Mouse (Mus musculus): ENCODE data around the gene Tfdp1.

GRCm38 (mm10) chr8:13387728-13388127 is 49.2 kb downstream of the Tfdp1 start:
- TF ChIP-seq CTCF (IDR thresholded peaks at IDR 0.05; ENCODE audit: extremely low read depth, insufficient read length, insufficient replicate concordance, low read depth, low read length) (no peak), POLR2A (IDR thresholded peaks at IDR 0.05; ENCODE audit: low read depth, low read length) (no peak)

Data from small intestine, adult 2 months (tissue).